Mouse (Mus musculus) adrenal gland, adult 18-20 months (tissue): ENCODE data around the gene Lix1. TPM values are rescaled to one million over a fixed set of nuclear protein-coding genes. Genes with fewer than 3 reads are reported as not detected.

Experiments used
- DNase-seq, 2 experiments: peaks; one replicate each; pipeline ENCODE4 v3.0.0; 2021 to 2022; ENCODE audit warnings: low spot score in 2 of 2
- total RNA-seq, 2 experiments: library from RNA; stranded (reverse); gene quantifications; 1 replicate in 1 of 2; 2 replicates in 1 of 2; pipeline ENCODE4 v1.2.3; 2021

The Lix1 gene
- total RNA-seq, 2 experiments from 2014 or later, result 6.9 to 8.2 TPM

- DNase-seq, result no peak
Measured at GRCm38 (mm10) chr17:17411443-17411842, 9.0 kb downstream of the Lix1 start.

GRCm38 (mm10) chr17:17412176-17412575 lies 9.7 kb downstream of the Lix1 start:
- no peak for DNase-seq

GRCm38 (mm10) chr17:17414206-17414605 lies 11.7 kb downstream of the Lix1 start:
- no peak for DNase-seq

- DNase-seq, result no peak
Measured at GRCm38 (mm10) chr17:17424609-17425307, 22.3 kb downstream of the Lix1 start.

DNA sequence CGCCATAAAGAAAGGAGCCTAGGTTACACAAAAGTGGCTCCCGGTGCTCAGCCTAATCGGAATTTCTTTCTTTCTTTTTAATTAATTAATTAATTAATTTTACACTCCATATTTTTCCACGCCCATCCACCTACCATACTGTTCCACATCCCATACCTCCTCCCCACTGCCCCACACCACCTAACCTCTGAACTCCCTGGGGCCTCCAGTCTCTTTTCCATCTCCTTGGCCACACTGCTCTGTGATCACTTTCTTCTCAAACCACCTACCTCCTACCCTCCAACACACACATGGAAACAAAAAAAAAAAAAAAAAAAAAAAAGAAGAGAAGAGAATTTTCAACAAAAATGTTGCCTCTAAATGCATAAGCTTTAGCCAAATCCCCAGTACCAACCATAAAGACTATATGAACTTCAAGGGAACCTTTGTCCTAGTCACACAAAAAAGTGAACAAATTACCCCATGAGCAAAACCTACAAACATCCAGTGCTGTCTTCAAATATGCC lies 22.9 kb downstream of the Lix1 start:
- DNase-seq, result no peak

- DNase-seq, result no peak
Measured at GRCm38 (mm10) chr17:17425906-17426305, 23.4 kb downstream of the Lix1 start.

DNA sequence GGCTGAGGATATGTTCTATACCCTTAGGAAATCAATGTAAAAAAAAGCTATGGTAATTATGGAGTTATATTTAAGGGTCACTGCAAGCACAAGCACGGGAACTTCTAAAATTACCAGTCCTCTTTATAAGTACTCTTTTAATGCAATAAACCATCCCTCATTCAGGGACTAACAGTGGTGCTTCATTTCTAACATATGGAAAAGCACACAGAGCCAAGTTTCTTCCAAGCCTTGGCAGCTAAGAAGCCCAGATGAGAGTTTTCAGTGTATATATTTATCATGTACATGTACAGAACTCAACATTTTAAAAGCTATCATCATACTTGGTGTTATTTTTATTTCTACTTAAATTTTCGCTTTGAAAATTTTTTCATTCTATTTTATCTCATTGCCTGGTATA lies 26.4 kb downstream of the Lix1 start:
- DNase-seq, result no peak

- no peak for DNase-seq
Measured at GRCm38 (mm10) chr17:17433679-17434078, 31.2 kb downstream of the Lix1 start.

DNA sequence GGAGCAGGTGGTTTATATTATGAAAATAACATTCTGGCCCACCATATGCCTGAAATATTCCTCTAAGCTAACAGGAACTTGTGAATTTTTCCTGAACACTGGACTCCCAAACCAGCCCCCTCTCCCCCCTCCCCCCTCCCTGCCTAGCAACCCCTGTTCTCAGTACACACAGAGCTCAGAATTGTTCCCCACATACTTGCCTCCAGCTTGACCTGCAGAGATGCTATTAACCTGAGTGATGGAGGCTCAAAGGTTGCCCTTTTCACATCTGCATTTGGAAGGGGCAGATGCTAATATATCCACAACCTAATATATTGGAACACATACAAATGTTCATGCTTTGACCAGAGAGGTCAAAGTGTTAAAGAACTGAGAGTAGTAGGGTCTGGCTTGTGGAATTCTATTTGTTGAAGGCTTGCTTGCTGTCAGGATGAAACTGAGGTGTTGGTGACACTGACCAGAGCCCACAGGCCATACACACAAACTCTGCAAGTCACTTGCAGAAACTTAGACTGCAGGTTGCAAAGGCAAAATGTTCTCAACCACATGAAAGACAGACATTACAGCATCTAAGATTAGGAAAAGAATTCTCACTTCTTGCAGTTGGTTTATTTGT lies 36.2 kb downstream of the Lix1 start:
- no peak for DNase-seq

DNA sequence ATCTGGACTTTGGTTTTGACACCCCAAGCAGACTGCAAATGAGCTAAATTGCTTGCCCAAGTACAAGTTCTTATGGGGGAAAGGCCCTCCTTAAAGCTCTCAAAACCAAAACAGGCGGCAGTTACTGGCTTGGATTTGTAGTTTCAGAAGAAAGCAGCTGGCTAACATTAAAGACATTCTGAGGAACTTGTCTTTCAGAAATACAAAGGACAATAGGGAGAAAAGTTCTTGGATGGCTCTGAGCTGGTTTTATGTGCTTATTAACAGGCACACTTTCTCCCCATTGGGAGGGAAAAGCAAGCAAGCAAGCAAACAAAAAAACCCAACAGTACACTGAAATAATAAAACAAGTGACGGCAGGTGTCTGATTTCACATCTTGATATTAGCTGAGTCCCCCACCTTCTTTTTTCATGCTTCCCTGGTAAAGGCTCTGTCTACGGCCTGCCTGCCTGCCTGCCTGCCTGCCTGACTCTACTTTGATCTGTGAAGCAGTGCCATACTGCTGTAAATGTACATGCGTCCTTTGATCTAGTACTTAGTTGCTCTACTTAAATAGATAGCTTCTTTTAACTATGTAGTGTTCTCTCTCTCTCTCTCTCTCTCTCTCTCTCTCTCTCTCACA lies 39.5 kb downstream of the Lix1 start:
- no peak for DNase-seq

DNA sequence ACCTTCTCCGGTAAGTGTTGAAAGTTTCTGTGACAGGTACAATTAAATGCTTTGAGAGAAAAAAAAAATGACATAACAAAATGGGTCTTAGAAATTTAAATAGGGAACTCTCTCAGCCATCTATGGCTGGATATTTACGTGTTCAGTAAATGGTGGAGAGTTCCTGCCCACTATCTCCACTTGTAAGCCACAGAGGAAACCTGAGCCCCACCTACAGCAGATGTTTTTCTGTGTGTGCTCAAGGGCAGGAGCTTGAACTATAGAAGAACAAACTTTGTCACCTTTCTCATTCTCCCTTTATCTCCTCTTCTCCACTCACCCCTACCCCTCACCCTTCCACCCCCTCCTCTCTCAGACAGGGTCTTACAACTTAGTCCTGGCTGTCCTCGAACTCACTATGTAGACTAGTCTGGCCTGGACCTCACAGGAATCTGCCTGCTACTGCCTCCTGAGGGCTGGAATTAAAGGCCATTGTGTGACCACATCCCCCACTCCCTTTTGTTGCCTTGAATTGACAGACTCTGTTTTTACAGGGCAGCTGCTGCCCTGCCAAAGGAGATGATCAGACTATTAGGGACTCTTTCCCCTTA lies 41.9 kb downstream of the Lix1 start:
- DNase-seq, result no peak

DNA sequence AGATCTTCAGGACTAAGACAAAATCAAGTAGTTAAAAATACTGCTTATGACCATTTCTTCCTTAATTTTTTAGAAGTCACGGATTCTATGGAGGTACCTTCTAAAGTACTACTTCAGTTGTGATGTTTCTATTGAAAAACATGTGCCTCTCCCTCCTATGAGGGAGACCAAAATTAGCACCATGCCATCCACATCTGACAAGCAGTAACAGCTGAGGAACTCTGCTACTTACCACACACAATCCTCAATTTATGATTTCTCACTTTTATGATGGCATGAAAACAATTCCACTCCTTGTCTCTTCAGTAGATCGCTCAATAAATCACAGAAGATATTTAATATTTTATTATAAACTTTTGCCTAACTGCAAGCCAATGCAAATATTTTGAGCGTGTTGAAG lies 44.2 kb downstream of the Lix1 start:
- no peak for DNase-seq

DNA sequence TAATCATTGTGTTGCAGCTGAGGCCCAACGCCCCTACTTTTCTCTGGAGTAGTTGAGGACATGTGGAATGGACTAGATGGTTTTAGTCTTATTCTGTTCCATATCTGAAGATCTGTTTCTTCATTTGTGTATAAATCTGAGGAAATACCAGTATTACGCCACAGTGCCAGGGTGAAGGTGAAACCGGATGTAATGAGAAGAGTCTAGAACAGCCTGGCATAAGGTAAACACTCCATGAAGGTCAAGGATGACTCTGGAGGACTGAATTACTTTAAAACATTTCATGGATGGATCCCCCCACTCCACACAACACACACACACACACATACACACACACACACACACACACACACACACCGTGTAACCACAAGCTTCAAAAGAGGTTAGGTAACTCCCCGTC lies 45.3 kb downstream of the Lix1 start:
- DNase-seq, result no peak

- DNase-seq, result peak; percentile 29 to 39
Measured at GRCm38 (mm10) chr17:17448737-17449440, 46.4 kb downstream of the Lix1 start.

GRCm38 (mm10) chr17:17449441-17449770 lies 46.9 kb downstream of the Lix1 start:
- peak in 1 of 2 experiments; percentile 6 for DNase-seq

DNA sequence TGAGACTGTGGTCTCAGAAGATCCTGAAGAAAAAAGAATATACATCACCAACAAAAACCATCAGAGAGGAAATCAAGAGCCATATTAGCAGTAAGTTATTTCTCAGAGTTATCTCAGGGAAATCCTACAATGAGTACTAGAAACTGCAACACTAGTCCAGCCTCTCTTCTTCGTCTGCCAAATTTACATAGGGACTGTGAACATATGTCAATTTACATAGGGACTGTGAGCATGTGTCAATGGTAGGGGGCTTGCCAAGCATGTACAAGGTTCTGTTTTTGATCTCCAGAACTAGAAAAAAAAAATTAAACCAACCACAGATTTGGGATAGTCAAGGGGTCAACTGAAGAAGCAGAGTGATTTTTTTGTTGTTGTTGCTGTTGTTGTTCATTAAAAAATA lies 48.6 kb downstream of the Lix1 start:
- no peak for DNase-seq

DNA sequence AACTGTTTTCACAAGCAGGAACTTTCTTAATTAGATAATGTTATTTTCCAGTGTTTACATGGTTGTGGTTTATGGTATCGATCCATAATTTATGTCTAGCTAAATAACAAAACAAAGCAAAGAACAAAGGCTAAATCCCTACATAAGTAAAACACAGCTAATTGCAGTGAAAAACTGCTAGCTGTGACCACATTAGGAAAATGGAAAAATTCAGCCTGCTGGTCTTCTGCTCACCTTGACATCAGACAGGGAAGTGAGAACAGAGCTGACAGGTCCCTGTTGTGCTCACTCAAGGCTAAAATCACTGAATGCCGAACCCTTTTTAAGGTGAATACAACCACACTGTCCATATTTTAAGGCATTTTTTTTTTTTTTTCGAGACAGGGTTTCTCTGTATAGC lies 50.1 kb downstream of the Lix1 start:
- no peak for DNase-seq

DNA sequence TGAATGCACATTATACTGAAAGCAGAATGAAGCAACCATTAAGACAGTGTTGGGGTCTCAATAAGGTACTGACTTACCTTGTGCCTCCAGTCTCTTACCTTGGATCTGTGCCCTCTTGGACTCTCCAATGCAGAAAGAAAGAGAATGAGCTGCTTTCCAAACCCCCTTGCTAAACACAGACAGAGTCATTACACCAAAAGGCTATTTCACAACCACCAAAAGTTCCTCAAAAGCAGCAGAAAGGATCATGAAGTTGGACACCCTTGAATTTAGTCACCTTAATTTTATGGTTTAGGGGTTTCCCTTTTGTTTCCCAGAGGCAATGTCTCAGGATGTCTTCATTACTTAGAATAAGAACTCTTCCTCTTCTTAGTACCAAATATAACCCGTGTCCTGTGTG lies 52.1 kb downstream of the Lix1 start:
- DNase-seq, result no peak

DNA sequence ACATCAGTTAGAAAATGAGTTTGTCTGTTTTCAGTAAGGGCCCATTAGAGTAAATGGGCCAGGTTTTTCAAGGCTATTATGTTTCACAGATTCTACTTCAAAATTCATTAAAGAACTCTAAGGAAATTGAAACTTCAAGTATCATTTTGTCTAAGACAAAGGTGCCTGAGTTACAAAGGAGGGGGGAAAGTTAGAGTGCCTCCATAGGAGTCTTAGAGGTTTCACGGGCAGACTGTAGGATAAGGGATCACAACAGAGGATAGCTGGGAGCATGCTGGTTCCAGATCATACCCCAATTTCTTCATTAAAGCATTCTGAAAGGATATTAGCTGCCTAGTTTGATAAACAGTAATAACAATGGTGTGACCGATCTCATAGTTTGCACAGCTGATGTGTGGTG lies 83.3 kb downstream of the Lix1 start:
- no peak for DNase-seq

- no peak for DNase-seq
Measured at GRCm38 (mm10) chr17:17490820-17491621, 88.5 kb downstream of the Lix1 start.

DNA sequence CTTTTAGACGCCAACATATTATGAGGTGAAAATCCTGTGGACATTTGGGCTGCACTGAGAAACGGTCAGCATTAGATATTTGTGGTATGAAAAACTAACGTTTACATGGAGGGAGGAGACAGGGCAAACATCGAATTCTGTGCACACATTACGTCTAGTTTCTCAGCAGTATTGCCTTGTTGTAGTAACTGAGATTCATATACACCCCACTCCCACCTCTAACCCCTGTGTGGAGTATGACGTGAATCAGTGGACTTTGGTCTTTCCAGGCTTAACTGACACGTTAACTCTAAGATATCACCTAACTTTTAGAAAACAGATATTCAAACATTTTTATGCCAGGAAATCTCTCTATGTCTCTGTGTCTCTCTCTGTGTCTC lies 89.1 kb downstream of the Lix1 start:
- DNase-seq, result no peak
